Mouse (Mus musculus) G1E (cell line): ENCODE measurements at regions not wholly inside any gene's neighbourhood (a gene's known extent, or its start where the extent isn't known, plus 50 kb on each side); places are given as distances from the start of the nearest gene placed in this dataset.

ENCODE experiments used
- CTCF ChIP-seq: IDR thresholded peaks from 2 replicates; pipeline ENCODE4 v1.5.1; 2012; ENCODE audit warnings: low read depth, low read length, inconsistent platforms, mixed read lengths
- GATA1 ChIP-seq: IDR thresholded peaks from 2 replicates; pipeline ENCODE4 v1.6.1; 2012; ENCODE audit warnings: borderline replicate concordance, low read length, inconsistent platforms, mixed read lengths
- GATA2 ChIP-seq: IDR thresholded peaks from 2 replicates; pipeline ENCODE4 v1.6.1; 2012; ENCODE audit warnings: low read depth, low read length, inconsistent platforms, borderline replicate concordance
- POLR2AphosphoS5 ChIP-seq: IDR thresholded peaks from 2 replicates; pipeline ENCODE4 v1.6.1; 2012; ENCODE audit warnings: low read depth, low read length, inconsistent platforms; ENCODE audit not compliant: insufficient replicate concordance

GRCm38 (mm10) chr3:128226503-128226902 lies 330.4 kb upstream of the Fam241a start:
- no peak for TF ChIP-seq CTCF
- no peak for TF ChIP-seq GATA1
- no peak for TF ChIP-seq GATA2
- no peak for TF ChIP-seq POLR2AphosphoS5
